Mouse (Mus musculus): Measurements from ENCODE around the gene Gpc6. TPM values are rescaled to one million over a fixed set of nuclear protein-coding genes. Genes with fewer than 3 reads are reported as not detected.

The Gpc6 gene
- total and polyA plus RNA-seq, 3 experiments = not detected

- TF ChIP-seq GATA1 (IDR thresholded peaks at IDR 0.05; ENCODE audit: low read depth, low read length) (no peak), USF2 (IDR thresholded peaks at IDR 0.05; ENCODE audit: borderline replicate concordance in 1 of 2, insufficient read depth in 1 of 2, low read depth in 1 of 2, low read length in 2 of 2) (no peak), POLR2AphosphoS5 (IDR thresholded peaks at IDR 0.05; ENCODE audit: borderline replicate concordance, low read depth, low read length) (no peak), GABPA (IDR thresholded peaks at IDR 0.05; ENCODE audit: low read depth, low read length) (no peak), NRF1 (IDR thresholded peaks at IDR 0.05; ENCODE audit: insufficient read depth, low read depth, low read length, poor library complexity, severe bottlenecking) (no peak), POLR2A (IDR thresholded peaks at IDR 0.05; ENCODE audit: control insufficient read depth in 1 of 2, insufficient read depth in 1 of 2, low read depth in 1 of 2, low read length in 2 of 2, poor library complexity in 1 of 2) (no peak), TCF12 (IDR thresholded peaks at IDR 0.05; ENCODE audit: low read depth, low read length) (no peak), MAFK (IDR thresholded peaks at IDR 0.05; ENCODE audit: borderline replicate concordance, low read depth, low read length) (no peak), ZC3H11A (IDR thresholded peaks at IDR 0.05; ENCODE audit: low read depth, low read length) (no peak), MAZ (IDR thresholded peaks at IDR 0.05; ENCODE audit: low read depth, low read length) (no peak), MYC (IDR thresholded peaks at IDR 0.05; ENCODE audit: low read depth, low read length) (no peak)
- no peaks in the 10 kb centered on the region for H3K27me3 ChIP-seq (ENCODE audit: control insufficient read depth in 1 of 2, insufficient read depth in 2 of 2, low read length in 2 of 2)
- no peak overlapping the region for H3K9ac ChIP-seq (ENCODE audit: control insufficient read depth, low read depth, low read length, poor library complexity, severe bottlenecking)
- H3K4me1 ChIP-seq (ENCODE audit: control insufficient read depth in 1 of 2, insufficient read depth in 2 of 2, low read length in 2 of 2) = no peaks in the 10 kb centered on the region
- no peak overlapping the region for H3K4me3 ChIP-seq (ENCODE audit: control insufficient read depth in 1 of 2, insufficient read depth in 1 of 2, low read depth in 2 of 2, low read length in 2 of 2)
- no peaks in the 10 kb centered on the region for H3K36me3 ChIP-seq (ENCODE audit: control insufficient read depth in 1 of 2, insufficient read depth in 2 of 2, low read length in 2 of 2)
- H3K27ac ChIP-seq (ENCODE audit: control insufficient read depth, low read depth, low read length) = no peak overlapping the region
- no peak for DNase-seq (ENCODE audit: low read depth, low spot score)
- no peaks in the 10 kb centered on the region for H3K9me3 ChIP-seq (replicated peaks; ENCODE audit: insufficient read depth, low read length)
- no peaks in the 10 kb centered on the region for H3K79me2 ChIP-seq (ENCODE audit: control insufficient read depth, insufficient read depth, low read length, poor library complexity)
These were observed 484.7 kb downstream of the Gpc6 start for GRCm38 (mm10) chr14:117409778-117410177.

GRCm38 (mm10) chr14:117410511-117410910 is 485.4 kb downstream of the Gpc6 start:
- no peaks in the 10 kb centered on the region for H3K9me3 ChIP-seq (replicated peaks; ENCODE audit: insufficient read depth, low read length)
- no peak overlapping the region for H3K9ac ChIP-seq (ENCODE audit: control insufficient read depth, low read depth, low read length, poor library complexity, severe bottlenecking)
- H3K4me1 ChIP-seq (ENCODE audit: control insufficient read depth in 1 of 2, insufficient read depth in 2 of 2, low read length in 2 of 2) = no peaks in the 10 kb centered on the region
- H3K4me3 ChIP-seq (ENCODE audit: control insufficient read depth in 1 of 2, insufficient read depth in 1 of 2, low read depth in 2 of 2, low read length in 2 of 2) = no peak overlapping the region
- DNase-seq (ENCODE audit: low read depth, low spot score) = no peak
- no peaks in the 10 kb centered on the region for H3K36me3 ChIP-seq (ENCODE audit: control insufficient read depth in 1 of 2, insufficient read depth in 2 of 2, low read length in 2 of 2)
- TF ChIP-seq KAT2A (conservative IDR thresholded peaks at IDR 0.05; ENCODE audit: low read depth, low read length) (no peak), SIN3A (IDR thresholded peaks at IDR 0.05; ENCODE audit: low read length) (no peak), POLR2AphosphoS5 (IDR thresholded peaks at IDR 0.05; ENCODE audit: borderline replicate concordance, low read depth, low read length) (no peak), MXI1 (IDR thresholded peaks at IDR 0.05; ENCODE audit: low read depth, low read length) (no peak), MAFK (IDR thresholded peaks at IDR 0.05; ENCODE audit: borderline replicate concordance, low read depth, low read length) (no peak), JUND (IDR thresholded peaks at IDR 0.05; ENCODE audit: low read depth, low read length) (no peak)
- H3K27me3 ChIP-seq (ENCODE audit: control insufficient read depth in 1 of 2, insufficient read depth in 2 of 2, low read length in 2 of 2) = no peaks in the 10 kb centered on the region
- no peak overlapping the region for H3K27ac ChIP-seq (ENCODE audit: control insufficient read depth, low read depth, low read length)
- no peaks in the 10 kb centered on the region for H3K79me2 ChIP-seq (ENCODE audit: control insufficient read depth, insufficient read depth, low read length, poor library complexity)
